Mouse (Mus musculus): ENCODE measurements around the gene Ano6.

GRCm38 (mm10) chr15:95951497-95951896 lies 160.9 kb downstream of the Ano6 start:
- TF ChIP-seq CTCF (IDR thresholded peaks at IDR 0.05; ENCODE audit: low read depth, low read length) (no peak), POLR2A (IDR thresholded peaks at IDR 0.05; ENCODE audit: borderline replicate concordance, low read depth, low read length) (no peak)
